In genomic region chr1:165084179-165084578, GRCm38 (mm10) we compare ENCODE assay signal across 10 mouse cellular contexts.
DNase-seq lines count a peak whose midpoint lies in the region; ATAC-seq lines count a peak whose summit lies in the region.
"Had no signal": no experiment of that assay in that cellular context is flagged by ENCODE, and none has a peak within 500 bp of the region (broad histone marks: within the 10 kb centered on the region; RNA-seq: fewer than 3 reads in every experiment).

No protein-coding gene starts in this region.

- no peak overlapping the region for H3K9ac ChIP-seq in heart, embryonic 12.5 days
- H3K9ac ChIP-seq in stomach, embryonic 16.5 days (ENCODE audit: low read length): no peak overlapping the region
- H3K9ac ChIP-seq: embryonic facial prominence, embryonic 12.5 days; limb, embryonic 13.5 days had no signal

- no peaks in the 10 kb centered on the region for H3K36me3 ChIP-seq in heart, embryonic 12.5 days
- H3K36me3 ChIP-seq in stomach, embryonic 16.5 days (ENCODE audit: control insufficient read depth, insufficient read depth, low read length): no peaks in the 10 kb centered on the region
- H3K36me3 ChIP-seq: embryonic facial prominence, embryonic 12.5 days; limb, embryonic 13.5 days had no signal

- ATAC-seq in heart, embryonic 12.5 days (ENCODE audit: insufficient number of reproducible peaks, low FRiP score): no peak
- ATAC-seq in stomach, embryonic 16.5 days (ENCODE audit: insufficient read depth, low FRiP score): peak; percentile 80

- H3K4me3 ChIP-seq in heart, embryonic 12.5 days: no peak overlapping the region
- H3K4me3 ChIP-seq in stomach, embryonic 16.5 days (replicated peaks; ENCODE audit: low read length): no peak overlapping the region
- H3K4me3 ChIP-seq: embryonic facial prominence, embryonic 12.5 days; limb, embryonic 13.5 days had no signal

- peaks cover 2% of the 10 kb centered on the region for H3K4me1 ChIP-seq in heart, embryonic 12.5 days (replicated peaks)
- no peaks in the 10 kb centered on the region for H3K4me1 ChIP-seq in stomach, embryonic 16.5 days (ENCODE audit: control insufficient read depth, insufficient read depth, low read length)
- H3K4me1 ChIP-seq: embryonic facial prominence, embryonic 12.5 days; limb, embryonic 13.5 days had no signal

- WGBS in heart, embryonic 12.5 days: 80% methylated on average over 6 of the region's 6 CpGs
- 46% methylated on average over 6 of the region's 6 CpGs for WGBS in stomach, embryonic 16.5 days

- H3K27me3 ChIP-seq in heart, embryonic 12.5 days (replicated peaks): no peaks in the 10 kb centered on the region
- H3K27me3 ChIP-seq in stomach, embryonic 16.5 days (ENCODE audit: control insufficient read depth, insufficient read depth, low read length): no peaks in the 10 kb centered on the region
- H3K27me3 ChIP-seq: embryonic facial prominence, embryonic 12.5 days; limb, embryonic 13.5 days had no signal

- peak; percentile 97 for DNase-seq in heart, adult 11 months
- peak; percentile 32 for DNase-seq in Muller cell, postnatal 12 days (ENCODE audit: inconsistent ontology term)
- peak; percentile 37 to 58 for DNase-seq in gastrocnemius, adult 8-10 months (ENCODE audit: low spot score in 2 of 2)
- peak; percentile 62 to 78 for DNase-seq in left cerebral cortex, postnatal 14 days (ENCODE audit: low spot score in 2 of 2)
- DNase-seq in kidney, adult 8-10 months: no peak
- DNase-seq in kidney, postnatal 14 days: no peak

- no peak overlapping the region for H3K27ac ChIP-seq in heart, embryonic 12.5 days (ENCODE audit: poor library complexity, severe bottlenecking)
- no peak overlapping the region for H3K27ac ChIP-seq in stomach, embryonic 16.5 days (ENCODE audit: low read length)
- H3K27ac ChIP-seq: embryonic facial prominence, embryonic 12.5 days; limb, embryonic 13.5 days had no signal

- intact Hi-C loops in left cerebral cortex, postnatal 14 days (cut with DNase I): no loop called here

- H3K9me3 ChIP-seq in heart, embryonic 12.5 days (replicated peaks): peaks cover 14% of the 10 kb centered on the region
- no peaks in the 10 kb centered on the region for H3K9me3 ChIP-seq in stomach, embryonic 16.5 days (replicated peaks; ENCODE audit: control insufficient read depth, low read length)
- H3K9me3 ChIP-seq: embryonic facial prominence, embryonic 12.5 days; limb, embryonic 13.5 days had no signal

- no peak overlapping the region for H3K4me2 ChIP-seq in heart, embryonic 12.5 days
- H3K4me2 ChIP-seq in stomach, embryonic 16.5 days (ENCODE audit: low read depth, low read length): no peak overlapping the region
- H3K4me2 ChIP-seq: embryonic facial prominence, embryonic 12.5 days; limb, embryonic 13.5 days had no signal

Comparison
In these comparisons a context has a peak if more than half of its experiments do, and no peak if none do; other contexts are left out.
1. DNase-seq: peak in heart, adult 11 months (single experiment), Muller cell, postnatal 12 days (single experiment), gastrocnemius, adult 8-10 months (2 of 2) and left cerebral cortex, postnatal 14 days (2 of 2); none in kidney, adult 8-10 months (0 of 2) and kidney, postnatal 14 days (single experiment).